Mouse (Mus musculus) adipocyte (in vitro differentiated cells): ENCODE results near the gene 3830403N18Rik.
"Not testable (repeated sequence)": the region's sequence is repeated elsewhere in the genome, so short reads cannot be mapped to it uniquely, and the experiment has no call there.

Source experiments
- DNase-seq: peaks from one replicate; pipeline ENCODE4 v3.0.0-alpha.2; 2016; ENCODE audit warnings: low spot score

Gene 3830403N18Rik

DNA sequence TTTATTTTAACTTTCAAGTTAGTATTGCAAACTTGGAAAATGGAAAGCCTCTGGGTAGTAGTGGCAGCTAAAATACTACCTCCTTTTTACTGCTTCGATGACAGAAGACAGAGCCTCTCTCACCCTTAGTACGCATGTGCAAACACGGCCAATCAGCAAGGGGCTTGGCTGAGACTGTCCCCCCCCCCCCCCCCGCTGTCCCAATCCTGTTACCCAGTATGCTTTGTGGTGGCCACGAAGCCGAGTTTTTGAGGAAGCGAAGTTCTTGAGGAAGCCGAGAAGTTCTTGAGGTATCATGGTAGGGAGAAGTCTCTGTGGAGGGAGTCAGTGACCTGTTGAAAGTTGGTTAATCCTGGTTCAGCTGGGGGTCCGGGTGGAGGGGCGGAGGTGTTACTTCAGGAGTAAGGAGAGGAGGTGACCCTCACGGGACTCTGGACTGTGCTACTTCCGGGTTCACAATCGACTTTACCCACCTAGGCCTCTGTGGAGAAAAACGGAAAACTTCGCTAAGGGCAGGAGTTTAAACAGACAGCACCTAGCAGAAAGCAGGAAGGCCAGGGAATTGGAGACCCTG, at the start of gene 3830403N18Rik:
3830403N18Rik (plus strand) TSS at position 237 of the 574 bp plus-strand sequence.
- not testable (repeated sequence) for DNase-seq

DNA sequence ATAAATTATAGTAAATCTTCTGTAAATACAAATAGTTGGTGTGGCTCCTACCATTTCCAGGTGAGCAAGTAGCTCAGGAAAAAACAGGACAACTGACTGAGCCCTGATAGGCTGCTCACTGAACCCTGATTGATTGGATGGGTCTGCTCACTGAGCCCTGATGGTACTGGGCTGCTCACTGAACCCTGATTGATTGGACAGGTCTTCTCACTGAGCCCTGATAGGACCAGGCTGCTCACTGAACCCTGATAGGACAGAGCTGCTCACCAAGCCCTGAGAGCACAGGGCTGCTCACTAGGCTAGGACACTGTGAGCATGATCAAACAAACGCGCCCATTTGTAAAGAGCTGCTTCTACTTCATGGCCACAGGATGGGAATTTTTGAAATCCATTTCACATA, 15.0 kb downstream of the 3830403N18Rik start:
- DNase-seq, result no peak

DNA sequence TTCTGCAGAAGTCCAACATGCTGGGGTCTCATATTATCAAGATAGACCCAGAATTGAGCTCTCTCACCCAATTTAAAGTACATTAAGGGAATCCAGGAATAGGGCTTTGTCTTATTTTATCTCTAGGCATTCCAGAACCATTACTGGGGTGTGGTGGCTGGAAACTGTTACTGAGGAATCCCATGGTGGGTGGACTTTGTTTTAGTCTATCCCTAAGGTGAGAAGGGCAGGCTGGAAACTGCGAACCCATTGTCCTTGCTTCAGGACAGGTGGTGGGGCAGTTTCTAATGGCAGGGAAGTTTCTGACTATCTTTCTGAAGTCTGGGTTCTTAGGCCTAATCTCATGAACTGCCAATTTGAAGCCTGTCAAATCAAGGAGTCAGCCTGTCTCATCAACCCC, 50.1 kb downstream of the 3830403N18Rik start:
- not testable (repeated sequence) for DNase-seq
